Mouse (Mus musculus) cerebellum, adult 2 months (tissue): ENCODE data around the gene Rab31.

Source experiments
- CTCF ChIP-seq: fragments of 200-500 bp; IDR thresholded peaks from 2 replicates; pipeline ENCODE4 v1.5.1; 2011; ENCODE audit warnings: low read depth, mild to moderate bottlenecking, control low read depth, low read length, moderate library complexity, borderline replicate concordance; ENCODE audit not compliant: insufficient read depth
- POLR2A ChIP-seq: fragments of 200-500 bp; IDR thresholded peaks from 2 replicates; pipeline ENCODE4 v1.6.1; 2011; ENCODE audit warnings: low read length, control low read depth, borderline replicate concordance; ENCODE audit not compliant: insufficient read depth

GRCm38 (mm10) chr17:65657958-65658357 is 114.6 kb downstream of the Rab31 start:
- TF ChIP-seq CTCF (no peak), POLR2A (no peak)
